Mouse (Mus musculus): ENCODE data around the gene Pakap.

DNA sequence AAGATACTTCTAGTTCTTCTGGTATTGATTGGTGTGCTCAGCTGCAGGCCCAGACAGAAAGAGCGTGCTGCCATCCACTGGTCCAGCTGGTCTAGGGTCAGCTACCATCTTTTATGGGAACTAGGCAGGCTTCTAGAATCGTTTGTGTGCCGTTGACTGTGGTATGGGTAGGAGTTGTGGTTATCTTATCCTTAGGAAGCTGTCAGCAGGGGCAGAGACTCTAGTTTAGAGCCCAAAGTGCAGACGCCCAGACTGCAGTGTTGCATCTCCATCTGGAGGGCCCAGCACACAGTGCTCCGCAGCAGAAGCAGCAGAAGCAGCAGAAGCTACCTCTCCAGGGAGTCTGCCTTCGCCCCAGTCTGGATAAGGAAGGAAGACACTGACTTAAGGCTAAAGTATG lies 281.5 kb downstream of the Pakap start:
- no peak for TF ChIP-seq POLR2A (IDR thresholded peaks at IDR 0.05; ENCODE audit: low read depth, low read length)
- TF ChIP-seq CTCF (IDR thresholded peaks at IDR 0.05; ENCODE audit: extremely low read depth, insufficient read length, insufficient replicate concordance, low read depth, low read length) = no peak

All from small intestine, adult 2 months (tissue).